Mouse (Mus musculus) cortical plate, adult 2 months (tissue): ENCODE measurements around the gene Tmem168. TPM values are rescaled to one million over a fixed set of nuclear protein-coding genes. Genes with fewer than 3 reads are reported as not detected.

ENCODE experiments used
- H3K27ac ChIP-seq: fragments of 200-500 bp; 2 replicates; pipeline ENCODE4 v1.5.1; 2012; ENCODE audit warnings: low read length, control low read depth, inconsistent platforms; ENCODE audit not compliant: insufficient read depth
- H3K4me1 ChIP-seq: fragments of 200-500 bp; 2 replicates; pipeline ENCODE4 v1.6.1; 2011; ENCODE audit warnings: low read length; ENCODE audit not compliant: control insufficient read depth, insufficient read depth
- H3K4me3 ChIP-seq: fragments of 200-500 bp; 2 replicates; pipeline ENCODE4 v1.5.1; 2011; ENCODE audit warnings: mild to moderate bottlenecking, low read length, control low read depth; ENCODE audit not compliant: insufficient read depth
- CTCF ChIP-seq: fragments of 200-500 bp; IDR thresholded peaks from 2 replicates; pipeline ENCODE4 v1.5.1; 2011; ENCODE audit warnings: mild to moderate bottlenecking, control low read depth, low read length; ENCODE audit not compliant: insufficient read depth; ENCODE audit errors: extremely low read depth
- POLR2A ChIP-seq: fragments of 200-500 bp; IDR thresholded peaks from 2 replicates; pipeline ENCODE4 v1.6.1; 2011; ENCODE audit warnings: mild to moderate bottlenecking, low read length, control low read depth; ENCODE audit not compliant: insufficient read depth; ENCODE audit errors: extremely low read depth
- polyA plus RNA-seq: library from polyadenylated mRNA; depleted of rRNA; stranded (reverse); fragments of >200 nt; gene quantifications from 2 replicates; pipeline ENCODE4 v1.2.3, GENCODE M21; 2012; rRNA removed

Gene Tmem168
- polyA plus RNA-seq, 1 experiment: 8.6 TPM

DNA sequence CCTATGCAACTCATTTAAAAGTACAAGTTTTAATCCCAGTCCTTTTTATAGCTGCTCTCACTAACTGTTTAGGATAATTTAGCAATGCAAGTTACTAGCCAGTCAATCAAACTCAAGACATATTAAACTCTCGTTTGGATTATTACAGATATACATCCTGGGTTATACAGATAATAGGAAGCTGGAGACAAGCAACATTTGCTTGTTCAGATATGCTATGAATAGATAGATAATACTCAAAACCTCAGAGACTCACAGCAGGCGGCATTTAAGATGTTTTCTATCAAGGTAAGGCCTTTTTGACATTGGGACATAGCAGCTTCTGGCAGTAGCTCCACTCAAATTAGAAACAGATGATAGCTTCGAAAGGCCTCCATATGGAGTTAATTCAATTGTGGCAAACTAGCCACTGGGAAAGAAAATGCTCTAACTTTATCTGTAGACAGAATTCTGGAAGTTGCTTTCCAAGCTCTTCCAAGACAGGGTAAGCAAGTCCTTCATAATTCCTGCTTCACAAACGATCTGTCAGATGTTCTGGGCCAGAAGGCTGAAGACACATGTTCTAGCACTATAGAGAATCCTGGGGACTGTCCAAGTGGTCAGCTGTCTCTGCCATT, 15.1 kb downstream of the Tmem168 start:
- no peaks in the 10 kb centered on the region; the same call in 1 of the 2 replicates for H3K4me1 ChIP-seq
- TF ChIP-seq POLR2A (no peak), CTCF (no peak)
- no peak overlapping the region for H3K4me3 ChIP-seq
- H3K27ac ChIP-seq: no peak overlapping the region

- TF ChIP-seq POLR2A (no peak), CTCF (no peak)
- Histone ChIP-seq H3K27ac (no peak overlapping the region), H3K4me1 (no peaks in the 10 kb centered on the region), H3K4me3 (no peak overlapping the region)
These were observed 21.3 kb downstream of the Tmem168 start for GRCm38 (mm10) chr6:13586560-13586959.

- Histone ChIP-seq H3K27ac (no peak overlapping the region), H3K4me3 (no peak overlapping the region), H3K4me1 (no peaks in the 10 kb centered on the region)
- TF ChIP-seq CTCF (no peak), POLR2A (no peak)
These were observed 21.7 kb downstream of the Tmem168 start for GRCm38 (mm10) chr6:13586154-13586553.

DNA sequence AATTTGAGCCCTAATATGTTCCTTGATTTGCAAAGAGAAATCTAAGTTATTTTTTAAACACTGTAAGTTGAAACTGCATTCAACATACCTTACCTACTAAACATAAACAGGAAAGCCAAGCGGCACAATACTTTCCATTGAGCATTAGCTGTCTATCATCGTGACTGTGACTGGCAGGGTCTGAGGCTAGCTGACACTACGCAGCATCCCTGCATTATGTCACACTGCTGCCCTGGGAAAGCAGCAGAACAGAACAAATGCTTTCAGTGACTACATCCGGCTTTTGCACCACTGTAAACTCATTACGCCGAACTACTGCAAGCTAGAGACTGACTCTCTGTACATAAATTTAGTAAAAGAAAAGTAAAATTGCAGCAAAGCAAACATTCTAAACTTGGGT, 23.1 kb downstream of the Tmem168 start:
- Histone ChIP-seq H3K27ac (no peak overlapping the region), H3K4me1 (no peaks in the 10 kb centered on the region), H3K4me3 (no peak overlapping the region)
- TF ChIP-seq POLR2A: no peak
- TF ChIP-seq CTCF: no peak

GRCm38 (mm10) chr6:13582075-13582474, 25.8 kb downstream of the Tmem168 start:
- no peak overlapping the region for H3K4me3 ChIP-seq
- H3K27ac ChIP-seq: no peak overlapping the region
- H3K4me1 ChIP-seq: no peaks in the 10 kb centered on the region
- TF ChIP-seq POLR2A (no peak), CTCF (no peak)

DNA sequence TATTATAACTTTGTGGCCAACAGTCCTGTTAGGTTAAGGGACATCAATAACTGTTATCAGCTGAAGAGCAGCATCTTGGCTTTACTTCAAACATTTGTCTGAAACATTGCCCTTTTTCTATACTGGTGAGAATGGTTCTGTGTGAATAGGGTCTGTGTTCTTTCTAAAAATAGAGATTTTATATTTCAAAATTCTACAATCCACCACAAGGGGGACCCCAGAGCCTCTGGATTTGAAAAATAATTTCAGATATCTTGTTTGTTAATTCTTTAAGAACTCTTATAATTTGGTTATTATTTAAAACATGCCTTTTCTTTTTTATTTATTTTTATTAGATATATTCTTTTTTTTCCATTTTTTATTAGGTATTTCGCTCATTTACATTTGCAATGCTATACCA, 42.2 kb downstream of the Tmem168 start:
- TF ChIP-seq CTCF (no peak), POLR2A (no peak)
- Histone ChIP-seq H3K4me3 (no peak overlapping the region), H3K27ac (no peak overlapping the region), H3K4me1 (no peaks in the 10 kb centered on the region)

- TF ChIP-seq POLR2A (no peak), CTCF (no peak)
- no peak overlapping the region for H3K27ac ChIP-seq
- no peak overlapping the region for H3K4me3 ChIP-seq
- no peaks in the 10 kb centered on the region for H3K4me1 ChIP-seq
These were observed 52.6 kb downstream of the Tmem168 start for GRCm38 (mm10) chr6:13555266-13555665.

- TF ChIP-seq CTCF (no peak), POLR2A (no peak)
- Histone ChIP-seq H3K27ac (no peak overlapping the region), H3K4me3 (no peak overlapping the region), H3K4me1 (no peaks in the 10 kb centered on the region; the same call in none of the 2 replicates)
These were observed 66.1 kb downstream of the Tmem168 start for GRCm38 (mm10) chr6:13541761-13542160.

DNA sequence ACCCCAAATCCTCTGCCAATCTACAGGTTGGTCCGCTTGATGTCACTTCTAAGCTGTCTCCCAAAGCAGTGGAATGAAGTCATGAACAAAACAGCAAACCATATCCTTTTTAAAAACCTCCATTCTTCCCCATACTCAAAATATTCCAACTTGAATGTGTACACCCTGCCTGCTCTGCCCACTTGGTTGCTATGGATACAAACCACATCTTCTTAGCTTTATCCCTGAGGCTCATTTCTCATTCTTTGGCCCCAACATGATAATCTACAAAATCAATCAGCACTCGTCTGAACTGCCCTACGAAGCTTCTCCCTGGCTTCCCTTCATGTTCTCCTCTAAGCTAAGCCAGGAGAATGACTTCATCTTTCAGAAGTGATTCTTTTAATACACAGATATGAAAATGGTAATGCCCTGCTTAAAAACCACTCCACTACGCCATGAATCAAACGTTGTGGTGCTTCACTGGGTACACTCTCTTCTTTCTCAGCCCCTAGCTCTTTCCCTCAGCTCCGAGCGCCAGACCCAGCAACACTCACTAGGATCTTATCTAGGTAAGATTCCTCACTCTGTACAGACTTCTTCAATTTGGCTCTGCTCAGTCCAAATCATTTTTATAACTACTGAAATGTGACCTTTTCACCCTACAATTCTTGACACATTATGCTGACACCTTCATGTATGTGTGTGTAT, 70.5 kb downstream of the Tmem168 start:
- Histone ChIP-seq H3K4me3 (no peak overlapping the region), H3K4me1 (no peaks in the 10 kb centered on the region; the same call in none of the 2 replicates), H3K27ac (no peak overlapping the region)
- no peak for TF ChIP-seq POLR2A
- TF ChIP-seq CTCF: no peak

Other genes starting within 250 kb of the Tmem168 start
- 13.8 and 15.8 TPM in 2 replicates for gene Bmt2, start 69.9 kb upstream of the Tmem168 start, polyA plus RNA-seq
- gene Gpr85, start 231.8 kb upstream of the Tmem168 start, polyA plus RNA-seq: 24.5 and 26.3 TPM in 2 replicates